Mouse (Mus musculus) embryonic fibroblast, embryonic 13.5 days (primary cell): ENCODE measurements around the gene 2510002D24Rik. TPM values are rescaled to one million over a fixed set of nuclear protein-coding genes. Genes with fewer than 3 reads are reported as not detected.
A peak's percentile ranks its signal among the peaks of the same experiment; 100 is the strongest.

Source experiments
- H3K27ac ChIP-seq: 2 replicates; pipeline ENCODE4 v1.5.1; 2012; ENCODE audit warnings: low read length, control low read depth, inconsistent platforms; ENCODE audit not compliant: insufficient read depth
- H3K4me1 ChIP-seq: 2 replicates; pipeline ENCODE4 v1.6.1; 2011; ENCODE audit warnings: low read length; ENCODE audit not compliant: control insufficient read depth, insufficient read depth
- H3K4me3 ChIP-seq: 2 replicates; pipeline ENCODE4 v1.5.1; 2011; ENCODE audit warnings: mild to moderate bottlenecking, control low read depth, low read length; ENCODE audit not compliant: insufficient read depth
- CTCF ChIP-seq: IDR thresholded peaks from 2 replicates; pipeline ENCODE4 v1.5.1; 2011; ENCODE audit warnings: mild to moderate bottlenecking, control low read depth, low read length, moderate library complexity, borderline replicate concordance; ENCODE audit not compliant: insufficient read depth
- POLR2A ChIP-seq: IDR thresholded peaks from 2 replicates; pipeline ENCODE4 v1.6.1; 2011; ENCODE audit warnings: low read depth, mild to moderate bottlenecking, control low read depth, low read length, moderate library complexity
- polyA plus RNA-seq: library from polyadenylated mRNA; stranded (reverse); fragments of >200 nt; gene quantifications from 2 replicates; pipeline ENCODE4 v1.2.4, GENCODE M21; 2011; ENCODE audit warnings: low read depth; ENCODE audit not compliant: missing spikeins, insufficient read length

The 2510002D24Rik gene
- 7.9 and 11.7 TPM in 2 replicates for polyA plus RNA-seq

- TF ChIP-seq CTCF (no peak), POLR2A (peak; percentile 82)
- Histone ChIP-seq H3K27ac (no peak within 1 kb of the TSS), H3K4me1 (peaks cover 2% of the 10 kb centered on the region; the same call in 1 of the 2 replicates), H3K4me3 (peak within 1 kb of the TSS; percentile 72)
These were observed at the start of gene 2510002D24Rik, which contains the start of gene Gm28539 for GRCm38 (mm10) chr16:18836468-18837208. TSS of gene 2510002D24Rik (plus strand) at chr16:18836578. TSS of gene Gm28539 (plus strand) at chr16:18836584.

- Histone ChIP-seq H3K4me3 (no peak overlapping the region), H3K4me1 (peaks cover 16% of the 10 kb centered on the region), H3K27ac (no peak overlapping the region)
- TF ChIP-seq CTCF: no peak
- no peak for TF ChIP-seq POLR2A
These were observed 49.7 kb upstream of the 2510002D24Rik start for GRCm38 (mm10) chr16:18786652-18787051.

GRCm38 (mm10) chr16:18788627-18789406 lies 47.6 kb upstream of the 2510002D24Rik start:
- Histone ChIP-seq H3K27ac (peak overlapping the region; percentile 72; the same call in 1 of the 2 replicates), H3K4me1 (peaks cover 16% of the 10 kb centered on the region), H3K4me3 (no peak overlapping the region)
- TF ChIP-seq POLR2A (no peak), CTCF (no peak)

- Histone ChIP-seq H3K4me1 (peaks cover 11% of the 10 kb centered on the region), H3K27ac (peak overlapping the region; percentile 64), H3K4me3 (no peak overlapping the region)
- TF ChIP-seq POLR2A (no peak), CTCF (no peak)
These were observed 41.0 kb upstream of the 2510002D24Rik start for GRCm38 (mm10) chr16:18795223-18795899.

GRCm38 (mm10) chr16:18796645-18797044 lies 39.7 kb upstream of the 2510002D24Rik start:
- TF ChIP-seq POLR2A: no peak
- no peak for TF ChIP-seq CTCF
- no peak overlapping the region for H3K27ac ChIP-seq
- H3K4me1 ChIP-seq: peaks cover 11% of the 10 kb centered on the region
- no peak overlapping the region for H3K4me3 ChIP-seq

- no peak for TF ChIP-seq POLR2A
- no peak for TF ChIP-seq CTCF
- no peak overlapping the region for H3K27ac ChIP-seq
- peaks cover 11% of the 10 kb centered on the region for H3K4me1 ChIP-seq
- H3K4me3 ChIP-seq: no peak overlapping the region
These were observed 38.2 kb upstream of the 2510002D24Rik start for GRCm38 (mm10) chr16:18798151-18798550.

GRCm38 (mm10) chr16:18798841-18799240 lies 37.5 kb upstream of the 2510002D24Rik start:
- TF ChIP-seq POLR2A (no peak), CTCF (peak; percentile 89)
- peaks cover 11% of the 10 kb centered on the region for H3K4me1 ChIP-seq
- H3K27ac ChIP-seq: no peak overlapping the region
- no peak overlapping the region for H3K4me3 ChIP-seq

- H3K4me3 ChIP-seq: no peak overlapping the region
- TF ChIP-seq POLR2A (no peak), CTCF (no peak)
- H3K4me1 ChIP-seq: no peaks in the 10 kb centered on the region
- no peak overlapping the region for H3K27ac ChIP-seq
These were observed 30.6 kb upstream of the 2510002D24Rik start for GRCm38 (mm10) chr16:18805746-18806145.

GRCm38 (mm10) chr16:18809001-18809400 lies 27.4 kb upstream of the 2510002D24Rik start:
- TF ChIP-seq POLR2A: no peak
- TF ChIP-seq CTCF: no peak
- H3K4me3 ChIP-seq: no peak overlapping the region
- no peak overlapping the region for H3K27ac ChIP-seq

More at GRCm38 (mm10) chr16:18809001-18809400, 27.4 kb upstream of the 2510002D24Rik start:
- H3K4me1 ChIP-seq: peaks cover 6% of the 10 kb centered on the region; the same call in 1 of the 2 replicates
